Mouse (Mus musculus) bone marrow macrophage, adult 2 months (primary cell): ENCODE results near the gene 2410131K14Rik.

ENCODE experiments used
- CTCF ChIP-seq: IDR thresholded peaks from 2 replicates; pipeline ENCODE4 v1.5.1; 2012; ENCODE audit warnings: low read depth, mild to moderate bottlenecking, low read length, moderate library complexity
- POLR2A ChIP-seq: IDR thresholded peaks from 2 replicates; pipeline ENCODE4 v1.6.1; 2012; ENCODE audit warnings: mild to moderate bottlenecking, low read depth, low read length, borderline replicate concordance

DNA sequence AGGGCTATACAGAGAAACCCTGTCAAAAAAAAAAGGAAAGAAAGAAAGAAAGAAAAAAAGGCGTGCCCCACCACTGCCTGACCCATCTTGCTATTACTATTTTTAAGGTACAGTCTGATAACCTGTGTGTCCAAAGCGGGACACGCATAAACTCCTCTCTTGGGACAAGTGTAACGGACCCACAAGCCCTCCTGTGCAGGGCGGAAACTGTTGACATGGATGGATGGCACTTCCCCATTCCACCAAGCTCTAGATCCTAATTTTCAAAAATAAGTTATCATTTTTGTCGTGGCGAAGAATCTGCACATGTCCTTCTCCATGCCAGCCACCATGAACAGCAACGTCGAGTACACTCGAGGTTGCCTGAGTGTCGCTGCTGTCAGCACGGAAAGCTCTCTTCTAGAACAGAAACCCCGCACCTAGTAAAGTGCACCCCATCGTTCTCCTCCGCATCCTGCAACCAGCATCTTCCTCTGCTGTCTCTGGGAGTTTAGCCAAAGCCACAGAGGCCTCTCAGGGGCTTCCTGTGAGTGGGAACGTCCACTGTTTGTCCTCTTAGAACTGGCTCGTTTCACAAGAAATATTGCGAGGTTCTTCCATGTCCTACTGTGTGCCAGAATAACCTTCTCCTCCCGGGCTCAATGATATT, 60.1 kb downstream of the 2410131K14Rik start:
- TF ChIP-seq POLR2A (no peak), CTCF (no peak)
